Mouse (Mus musculus) E14TG2a.4 (cell line): ENCODE measurements around the gene Csf2rb2.
"Not testable (repeated sequence)": the region's sequence is repeated elsewhere in the genome, so short reads cannot be mapped to it uniquely, and the experiment has no call there.

Experiments used
- H3K27me3 ChIP-seq: 2 replicates; pipeline ENCODE4 v1.6.1; 2014; ENCODE audit warnings: low read length, control low read depth; ENCODE audit not compliant: insufficient read depth
- H3K36me3 ChIP-seq: 2 replicates; pipeline ENCODE4 v1.6.1; 2014; ENCODE audit warnings: low read length, control low read depth; ENCODE audit not compliant: insufficient read depth
- H3K4me1 ChIP-seq: replicated peaks from 2 replicates; pipeline ENCODE4 v1.6.1; 2014; ENCODE audit warnings: low read depth, low read length, control low read depth
- H3K4me3 ChIP-seq: replicated peaks from 2 replicates; pipeline ENCODE4 v1.5.1; 2014; ENCODE audit warnings: mild to moderate bottlenecking, low read length
- H3K9me3 ChIP-seq: 2 replicates; pipeline ENCODE4 v1.6.1; 2014; ENCODE audit warnings: low read length, control low read depth
- CTCF ChIP-seq: conservative IDR thresholded peaks from 2 replicates; pipeline ENCODE4 v1.5.1; 2014; ENCODE audit warnings: low read length
- NANOG ChIP-seq: IDR thresholded peaks from 2 replicates; pipeline ENCODE4 v1.6.1; 2014; ENCODE audit warnings: borderline replicate concordance, low read length, mixed read lengths
- POU5F1 ChIP-seq: IDR thresholded peaks from 2 replicates; pipeline ENCODE4 v1.6.1; 2014; ENCODE audit warnings: low read length, borderline replicate concordance

Csf2rb2 gene

GRCm38 (mm10) chr15:78300773-78301172 lies 4.7 kb downstream of the Csf2rb2 start:
- no peaks in the 10 kb centered on the region for H3K36me3 ChIP-seq
- no peak overlapping the region for H3K4me3 ChIP-seq
- no peaks in the 10 kb centered on the region for H3K27me3 ChIP-seq
- TF ChIP-seq POU5F1 (no peak), CTCF (no peak), NANOG (no peak)
- H3K4me1 ChIP-seq, result no peaks in the 10 kb centered on the region
- no peaks in the 10 kb centered on the region for H3K9me3 ChIP-seq

GRCm38 (mm10) chr15:78299641-78300040 lies 5.9 kb downstream of the Csf2rb2 start:
- Histone ChIP-seq H3K9me3 (no peaks in the 10 kb centered on the region), H3K4me3 (no peak overlapping the region), H3K4me1 (no peaks in the 10 kb centered on the region), H3K36me3 (no peaks in the 10 kb centered on the region), H3K27me3 (no peaks in the 10 kb centered on the region)
- TF ChIP-seq NANOG (no peak), POU5F1 (no peak), CTCF (no peak)

GRCm38 (mm10) chr15:78298558-78298957 lies 7.0 kb downstream of the Csf2rb2 start:
- no peaks in the 10 kb centered on the region for H3K9me3 ChIP-seq
- no peaks in the 10 kb centered on the region for H3K36me3 ChIP-seq
- no peaks in the 10 kb centered on the region for H3K27me3 ChIP-seq
- no peak for TF ChIP-seq NANOG
- TF ChIP-seq CTCF, result no peak
- no peak for TF ChIP-seq POU5F1
- H3K4me1 ChIP-seq, result no peaks in the 10 kb centered on the region
- H3K4me3 ChIP-seq, result no peak overlapping the region

GRCm38 (mm10) chr15:78293716-78294115 lies 11.8 kb downstream of the Csf2rb2 start:
- Histone ChIP-seq H3K4me3 (no peak overlapping the region), H3K27me3 (no peaks in the 10 kb centered on the region), H3K9me3 (no peaks in the 10 kb centered on the region), H3K4me1 (no peaks in the 10 kb centered on the region), H3K36me3 (no peaks in the 10 kb centered on the region)
- no peak for TF ChIP-seq POU5F1
- no peak for TF ChIP-seq CTCF
- TF ChIP-seq NANOG, result no peak

- H3K27me3 ChIP-seq, H3K4me3 ChIP-seq, H3K4me1 ChIP-seq, H3K36me3 ChIP-seq, H3K9me3 ChIP-seq: not testable (repeated sequence)
Measured at GRCm38 (mm10) chr15:78293228-78293627, 12.3 kb downstream of the Csf2rb2 start.

GRCm38 (mm10) chr15:78289775-78290174 lies 15.7 kb downstream of the Csf2rb2 start:
- H3K9me3 ChIP-seq, H3K36me3 ChIP-seq, H3K4me1 ChIP-seq, H3K27me3 ChIP-seq, H3K4me3 ChIP-seq: not testable (repeated sequence)

- Histone ChIP-seq H3K4me3 (no peak overlapping the region), H3K9me3 (no peaks in the 10 kb centered on the region), H3K27me3 (no peaks in the 10 kb centered on the region), H3K36me3 (no peaks in the 10 kb centered on the region), H3K4me1 (no peaks in the 10 kb centered on the region)
- TF ChIP-seq POU5F1 (no peak), NANOG (no peak), CTCF (no peak)
Measured at GRCm38 (mm10) chr15:78287941-78288340, 17.6 kb downstream of the Csf2rb2 start.

- TF ChIP-seq NANOG (no peak), POU5F1 (no peak), CTCF (no peak)
- Histone ChIP-seq H3K27me3 (no peaks in the 10 kb centered on the region), H3K4me1 (peaks cover 4% of the 10 kb centered on the region), H3K36me3 (no peaks in the 10 kb centered on the region), H3K9me3 (no peaks in the 10 kb centered on the region), H3K4me3 (no peak overlapping the region)
Measured at GRCm38 (mm10) chr15:78278308-78278707, 27.2 kb downstream of the Csf2rb2 start.

GRCm38 (mm10) chr15:78271208-78271607 lies 34.3 kb downstream of the Csf2rb2 start:
- Histone ChIP-seq H3K9me3 (no peaks in the 10 kb centered on the region), H3K4me3 (no peak overlapping the region), H3K27me3 (no peaks in the 10 kb centered on the region), H3K36me3 (no peaks in the 10 kb centered on the region), H3K4me1 (peaks cover 3% of the 10 kb centered on the region)
- TF ChIP-seq CTCF (no peak), POU5F1 (no peak), NANOG (no peak)
